ENCODE assay signal across 8 mouse cellular contexts in genomic region chr19:42128787-42129508, GRCm38 (mm10). TPM values are rescaled to one million over a fixed set of nuclear protein-coding genes. Genes with fewer than 3 reads are reported as not detected.
DNase-seq lines count a peak whose midpoint lies in the region; ATAC-seq and TF ChIP-seq lines count a peak whose summit lies in the region.

Avpi1 (minus strand) TSS chr19:42129059.

- H3K9ac ChIP-seq in lung, postnatal 0 days (replicated peaks; ENCODE audit: low read depth), result peak within 1 kb of the TSS; percentile 89

- peak; percentile 95 for TF ChIP-seq EP300 in lung, postnatal 0 days (IDR thresholded peaks at IDR 0.05)

- H3K36me3 ChIP-seq in hindbrain, embryonic 10.5 days, result peaks cover 13% of the 10 kb centered on the region
- no peaks in the 10 kb centered on the region for H3K36me3 ChIP-seq in lung, postnatal 0 days (ENCODE audit: insufficient read depth, low read length)

- WGBS in hindbrain, embryonic 10.5 days, result under 1% methylated on average over 54 of the region's 54 CpGs
- WGBS in lung, postnatal 0 days, result under 1% methylated on average over 46 of the region's 54 CpGs

- H3K9me3 ChIP-seq in hindbrain, embryonic 10.5 days, result no peaks in the 10 kb centered on the region
- no peaks in the 10 kb centered on the region for H3K9me3 ChIP-seq in lung, postnatal 0 days (ENCODE audit: low read length)

- DNase-seq in MN1 (ENCODE audit: low spot score), result peak; percentile 94
- peak; percentile 100 for DNase-seq in cerebellum, adult 9-10 months
- DNase-seq in hindbrain, embryonic 10.5 days (ENCODE audit: low spot score), result peak; percentile 97
- DNase-seq in layer of hippocampus, adult 9-11 months, result peak; percentile 99
- peak; percentile 100 for DNase-seq in lung, postnatal 0 days (ENCODE audit: low spot score)
- peak; percentile 87 for DNase-seq in ovary, postnatal 14 days (ENCODE audit: low spot score)
- peak; percentile 97 for DNase-seq in thymus, postnatal 14 days

- peak; percentile 79 for ATAC-seq in frontal cortex, adult (ENCODE audit: low TSS enrichment)
- ATAC-seq in lung, postnatal 0 days, result peak; percentile 96

- H3K4me1 ChIP-seq in hindbrain, embryonic 10.5 days (replicated peaks), result peaks cover 29% of the 10 kb centered on the region
- peaks cover 10% of the 10 kb centered on the region; the same call in 1 of the 2 replicates for H3K4me1 ChIP-seq in lung, postnatal 0 days (ENCODE audit: insufficient read depth, low read depth, low read length)

- TF ChIP-seq CTCF in lung, postnatal 0 days (IDR thresholded peaks at IDR 0.05), result no peak

- peak within 1 kb of the TSS; percentile 87 for H3K4me2 ChIP-seq in lung, postnatal 0 days (replicated peaks; ENCODE audit: low read depth, low read length)

- H3K27me3 ChIP-seq in hindbrain, embryonic 10.5 days (ENCODE audit: insufficient read depth, poor library complexity, severe bottlenecking), result peaks cover 17% of the 10 kb centered on the region; the same call in 1 of the 2 replicates
- H3K27me3 ChIP-seq in lung, postnatal 0 days (replicated peaks; ENCODE audit: insufficient read depth, low read length), result no peaks in the 10 kb centered on the region

- H3K27ac ChIP-seq in hindbrain, embryonic 10.5 days, result peak within 1 kb of the TSS; percentile 87
- H3K27ac ChIP-seq in lung, postnatal 0 days (ENCODE audit: low read length), result peak within 1 kb of the TSS; percentile 95

- H3K4me3 ChIP-seq in hindbrain, embryonic 10.5 days, result peak within 1 kb of the TSS; percentile 76
- peak within 1 kb of the TSS; percentile 58 for H3K4me3 ChIP-seq in lung, postnatal 0 days (ENCODE audit: low read depth, low read length)

RNA-seq across cellular contexts. Expression of gene Avpi1, which starts in this region (rescaled TPM):
- 17.5 and 19.0 TPM in 2 replicates for polyA plus RNA-seq in hindbrain, embryonic 10.5 days (2016; fragmentation: Nextera tagmentation; extraction: Ambion mirVana)
- 114 and 135 TPM in 2 replicates for polyA plus RNA-seq in lung, postnatal 0 days (2015; fragmentation: Nextera tagmentation; extraction: Ambion mirVana)

Comparison
In these comparisons a context has a peak if more than half of its experiments do, and no peak if none do; other contexts are left out.
1. Peak in every context shown above with its lines: DNase-seq, ATAC-seq, H3K4me3 ChIP-seq and H3K27ac ChIP-seq.